Mouse (Mus musculus) thymus, postnatal 0 days (tissue): ENCODE data around the gene Nupr1. TPM values are rescaled to one million over a fixed set of nuclear protein-coding genes. Genes with fewer than 3 reads are reported as not detected.

Source experiments
- DNase-seq: peaks from one replicate; pipeline ENCODE4 v3.0.0-alpha.2; 2015; ENCODE audit warnings: low spot score
- polyA plus RNA-seq: library from polyadenylated mRNA; unstranded; fragments of >200 nt; fragmentation: Nextera tagmentation; extraction: Ambion mirVana; gene quantifications from 2 replicates; pipeline ENCODE4 v1.2.1, GENCODE M21; 2015

Gene Nupr1
- polyA plus RNA-seq, 1 experiment from 2014 or later = 15.1 TPM

- DNase-seq = no peak
Observed at GRCm38 (mm10) chr7:126644345-126644744, 13.7 kb upstream of the Nupr1 start.

GRCm38 (mm10) chr7:126643244-126643617, 12.6 kb upstream of the Nupr1 start:
- peak; percentile 57 for DNase-seq

GRCm38 (mm10) chr7:126642545-126643243, 12.0 kb upstream of the Nupr1 start:
- DNase-seq = no peak

GRCm38 (mm10) chr7:126636733-126637520, 6.3 kb upstream of the Nupr1 start:
- DNase-seq = peak; percentile 63

GRCm38 (mm10) chr7:126635375-126635774, 4.7 kb upstream of the Nupr1 start:
- DNase-seq = no peak

- no peak for DNase-seq
Observed at GRCm38 (mm10) chr7:126632478-126632877, 1.8 kb upstream of the Nupr1 start.

GRCm38 (mm10) chr7:126629915-126630314, 746 bp downstream of the Nupr1 start:
- DNase-seq = no peak

- no peak for DNase-seq
Observed at GRCm38 (mm10) chr7:126628111-126628510, 2.5 kb downstream of the Nupr1 start.

- no peak for DNase-seq
Observed at GRCm38 (mm10) chr7:126625807-126626600, 4.7 kb downstream of the Nupr1 start.

- no peak for DNase-seq
Observed at GRCm38 (mm10) chr7:126625369-126625768, 5.3 kb downstream of the Nupr1 start.

- DNase-seq = no peak
Observed at GRCm38 (mm10) chr7:126624774-126625173, 5.9 kb downstream of the Nupr1 start.

- DNase-seq = no peak
Observed at GRCm38 (mm10) chr7:126623381-126623780, 7.3 kb downstream of the Nupr1 start.

GRCm38 (mm10) chr7:126621452-126622359, 9.0 kb downstream of the Nupr1 start:
- DNase-seq = no peak

- DNase-seq = no peak
Observed at GRCm38 (mm10) chr7:126619559-126620275, 10.9 kb downstream of the Nupr1 start.

GRCm38 (mm10) chr7:126616707-126617106, 14.0 kb downstream of the Nupr1 start:
- no peak for DNase-seq

- DNase-seq = no peak
Observed at GRCm38 (mm10) chr7:126612736-126613135, 17.9 kb downstream of the Nupr1 start.

GRCm38 (mm10) chr7:126607796-126608195, 22.9 kb downstream of the Nupr1 start:
- DNase-seq = no peak

GRCm38 (mm10) chr7:126607064-126607463, 23.6 kb downstream of the Nupr1 start:
- DNase-seq = no peak

GRCm38 (mm10) chr7:126606611-126607010, 24.1 kb downstream of the Nupr1 start:
- peak; percentile 51 for DNase-seq

- DNase-seq = no peak
Observed at GRCm38 (mm10) chr7:126602650-126603049, 28.0 kb downstream of the Nupr1 start.
